Mouse (Mus musculus): ENCODE measurements at regions not wholly inside any gene's neighbourhood (a gene's known extent, or its start where the extent isn't known, plus 50 kb on each side); places are given as distances from the start of the nearest gene placed in this dataset.

DNA sequence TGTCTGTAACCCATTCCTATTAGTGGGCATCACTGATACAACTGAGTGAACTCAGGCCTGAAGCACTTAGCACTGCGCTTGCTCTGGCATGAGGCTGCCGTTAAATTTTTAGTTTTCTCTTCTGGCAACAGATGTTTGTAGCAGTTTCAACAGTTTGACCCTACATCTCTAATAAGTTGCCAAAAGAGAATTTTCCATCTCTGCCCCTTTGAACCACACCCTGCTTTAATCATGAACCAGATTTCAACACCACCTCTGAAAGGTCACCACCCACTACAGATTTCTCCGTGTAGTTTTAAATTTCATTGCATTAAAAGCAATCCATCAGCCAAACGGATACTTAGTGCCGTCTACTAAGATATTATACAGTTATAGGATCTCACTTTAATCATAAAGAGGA, 114.5 kb upstream of the Gorab start:
- Histone ChIP-seq H3K4me3 (ENCODE audit: insufficient read depth in 1 of 2, low read depth in 2 of 2, low read length in 2 of 2) (no peak overlapping the region), H3K9ac (replicated peaks) (no peak overlapping the region), H3K4me1 (replicated peaks; ENCODE audit: control insufficient read depth in 2 of 2, insufficient read depth in 2 of 2, low read length in 1 of 2) (no peaks in the 10 kb centered on the region), H3K27ac (no peak overlapping the region), H3K4me2 (ENCODE audit: low read depth) (no peak overlapping the region), H3K9me3 (ENCODE audit: control insufficient read depth, low read length) (no peaks in the 10 kb centered on the region), H3K36me3 (replicated peaks; ENCODE audit: control insufficient read depth, insufficient read depth, low read depth) (no peaks in the 10 kb centered on the region), H3K27me3 (ENCODE audit: control insufficient read depth, insufficient read depth, low read length) (no peaks in the 10 kb centered on the region)
- ATAC-seq (ENCODE audit: insufficient read depth), result no peak
- 61% methylated on average over 5 of the region's 5 CpGs for WGBS (ENCODE audit: insufficient replicate concordance)
- TF ChIP-seq EP300 (IDR thresholded peaks at IDR 0.05; ENCODE audit: low read depth) (no peak), CTCF (IDR thresholded peaks at IDR 0.05; ENCODE audit: low read depth) (no peak)
- no peak for DNase-seq (ENCODE audit: low read depth in 3 of 3, low spot score in 3 of 3)

GRCm38 (mm10) chr1:163512847-163513246, 109.4 kb upstream of the Gorab start:
- Histone ChIP-seq H3K9me3 (ENCODE audit: control insufficient read depth, low read length) (no peaks in the 10 kb centered on the region), H3K4me3 (ENCODE audit: insufficient read depth in 1 of 2, low read depth in 2 of 2, low read length in 2 of 2) (no peak overlapping the region), H3K27me3 (ENCODE audit: control insufficient read depth, insufficient read depth, low read length) (no peaks in the 10 kb centered on the region), H3K27ac (no peak overlapping the region), H3K4me1 (replicated peaks; ENCODE audit: control insufficient read depth in 2 of 2, insufficient read depth in 2 of 2, low read length in 1 of 2) (no peaks in the 10 kb centered on the region), H3K4me2 (ENCODE audit: low read depth) (no peak overlapping the region), H3K9ac (replicated peaks) (no peak overlapping the region), H3K36me3 (replicated peaks; ENCODE audit: control insufficient read depth, insufficient read depth, low read depth) (no peaks in the 10 kb centered on the region)
- ATAC-seq (ENCODE audit: insufficient read depth) (no peak), DNase-seq (ENCODE audit: low read depth in 3 of 3, low spot score in 3 of 3) (no peak)
- no peak for TF ChIP-seq EP300 (IDR thresholded peaks at IDR 0.05; ENCODE audit: low read depth)
- TF ChIP-seq CTCF (IDR thresholded peaks at IDR 0.05; ENCODE audit: low read depth), result no peak

GRCm38 (mm10) chr1:163512008-163512407, 108.5 kb upstream of the Gorab start:
- no peak for DNase-seq (ENCODE audit: low read depth in 3 of 3, low spot score in 3 of 3)

GRCm38 (mm10) chr1:163505035-163505434, 101.6 kb upstream of the Gorab start:
- no peak for ATAC-seq (ENCODE audit: insufficient read depth)

More at GRCm38 (mm10) chr1:163512008-163512407, 108.5 kb upstream of the Gorab start:
- Histone ChIP-seq H3K27ac (no peak overlapping the region), H3K4me3 (ENCODE audit: insufficient read depth in 1 of 2, low read depth in 2 of 2, low read length in 2 of 2) (no peak overlapping the region), H3K4me2 (ENCODE audit: low read depth) (no peak overlapping the region), H3K9ac (replicated peaks) (no peak overlapping the region), H3K9me3 (ENCODE audit: control insufficient read depth, low read length) (no peaks in the 10 kb centered on the region), H3K4me1 (replicated peaks; ENCODE audit: control insufficient read depth in 2 of 2, insufficient read depth in 2 of 2, low read length in 1 of 2) (no peaks in the 10 kb centered on the region), H3K36me3 (replicated peaks; ENCODE audit: control insufficient read depth, insufficient read depth, low read depth) (no peaks in the 10 kb centered on the region), H3K27me3 (ENCODE audit: control insufficient read depth, insufficient read depth, low read length) (no peaks in the 10 kb centered on the region)
- 60% methylated on average over 1 of the region's 1 CpGs for WGBS (ENCODE audit: insufficient replicate concordance)
- no peak for ATAC-seq (ENCODE audit: insufficient read depth)
- TF ChIP-seq CTCF (IDR thresholded peaks at IDR 0.05; ENCODE audit: low read depth) (no peak), EP300 (IDR thresholded peaks at IDR 0.05; ENCODE audit: low read depth) (no peak)

GRCm38 (mm10) chr1:163502557-163502956, 99.1 kb upstream of the Gorab start:
- Histone ChIP-seq H3K4me1 (replicated peaks; ENCODE audit: control insufficient read depth in 2 of 2, insufficient read depth in 2 of 2, low read length in 1 of 2) (no peaks in the 10 kb centered on the region), H3K27me3 (ENCODE audit: control insufficient read depth, insufficient read depth, low read length) (no peaks in the 10 kb centered on the region), H3K4me2 (ENCODE audit: low read depth) (no peak overlapping the region), H3K36me3 (replicated peaks; ENCODE audit: control insufficient read depth, insufficient read depth, low read depth) (no peaks in the 10 kb centered on the region), H3K4me3 (ENCODE audit: insufficient read depth in 1 of 2, low read depth in 2 of 2, low read length in 2 of 2) (no peak overlapping the region), H3K9ac (replicated peaks) (no peak overlapping the region), H3K9me3 (ENCODE audit: control insufficient read depth, low read length) (no peaks in the 10 kb centered on the region), H3K27ac (no peak overlapping the region)
- 0 out of 2 replicates have a peak, but pooled peaks have one; percentile 23 for ATAC-seq (ENCODE audit: insufficient read depth)
- no peak for DNase-seq (ENCODE audit: low read depth in 3 of 3, low spot score in 3 of 3)
- 38% methylated on average over 1 of the region's 1 CpGs for WGBS (ENCODE audit: insufficient replicate concordance)
- no peak for TF ChIP-seq EP300 (IDR thresholded peaks at IDR 0.05; ENCODE audit: low read depth)
- TF ChIP-seq CTCF (IDR thresholded peaks at IDR 0.05; ENCODE audit: low read depth), result no peak

More at GRCm38 (mm10) chr1:163505035-163505434, 101.6 kb upstream of the Gorab start:
- 61% methylated on average over 7 of the region's 7 CpGs for WGBS (ENCODE audit: insufficient replicate concordance)
- Histone ChIP-seq H3K27me3 (ENCODE audit: control insufficient read depth, insufficient read depth, low read length) (no peaks in the 10 kb centered on the region), H3K9ac (replicated peaks) (no peak overlapping the region), H3K4me1 (replicated peaks; ENCODE audit: control insufficient read depth in 2 of 2, insufficient read depth in 2 of 2, low read length in 1 of 2) (no peaks in the 10 kb centered on the region), H3K4me2 (ENCODE audit: low read depth) (no peak overlapping the region), H3K9me3 (ENCODE audit: control insufficient read depth, low read length) (no peaks in the 10 kb centered on the region), H3K36me3 (replicated peaks; ENCODE audit: control insufficient read depth, insufficient read depth, low read depth) (no peaks in the 10 kb centered on the region), H3K27ac (no peak overlapping the region), H3K4me3 (ENCODE audit: insufficient read depth in 1 of 2, low read depth in 2 of 2, low read length in 2 of 2) (no peak overlapping the region)
- no peak for TF ChIP-seq EP300 (IDR thresholded peaks at IDR 0.05; ENCODE audit: low read depth)
- TF ChIP-seq CTCF (IDR thresholded peaks at IDR 0.05; ENCODE audit: low read depth), result no peak
- DNase-seq (ENCODE audit: low read depth in 3 of 3, low spot score in 3 of 3), result no peak
